Mouse (Mus musculus) common myeloid progenitor, adult 5-6 weeks (primary cell): ENCODE data around the gene Bex1. TPM values are rescaled to one million over a fixed set of nuclear protein-coding genes. Genes with fewer than 3 reads are reported as not detected.
A peak's percentile ranks its signal among the peaks of the same experiment; 100 is the strongest.

Experiments used
- ATAC-seq: replicated peaks from 2 replicates; pipeline ENCODE4 v1.8.0; 2016; ENCODE audit warnings: low read depth, mild to moderate bottlenecking, moderate TSS enrichment, inconsistent platforms; ENCODE audit not compliant: poor library complexity, severe bottlenecking
- total RNA-seq: library from RNA; stranded (forward); fragments of 200-1000, 187-1606 nt; gene quantifications from 2 replicates; pipeline ENCODE4 v1.2.3, GENCODE M21; 2017

The Bex1 gene
- total RNA-seq, 1 experiment from 2014 or later, result 12.3 TPM

- ATAC-seq, result no peak
Measured at GRCm38 (mm10) chrX:136172786-136173185, 42.5 kb downstream of the Bex1 start.

- ATAC-seq, result peak; percentile 99
Measured at GRCm38 (mm10) chrX:136172118-136172551, 43.2 kb downstream of the Bex1 start, which contains the start of gene Tceal8. Gene Tceal8 (minus strand): TSS chrX:136172342.

DNA sequence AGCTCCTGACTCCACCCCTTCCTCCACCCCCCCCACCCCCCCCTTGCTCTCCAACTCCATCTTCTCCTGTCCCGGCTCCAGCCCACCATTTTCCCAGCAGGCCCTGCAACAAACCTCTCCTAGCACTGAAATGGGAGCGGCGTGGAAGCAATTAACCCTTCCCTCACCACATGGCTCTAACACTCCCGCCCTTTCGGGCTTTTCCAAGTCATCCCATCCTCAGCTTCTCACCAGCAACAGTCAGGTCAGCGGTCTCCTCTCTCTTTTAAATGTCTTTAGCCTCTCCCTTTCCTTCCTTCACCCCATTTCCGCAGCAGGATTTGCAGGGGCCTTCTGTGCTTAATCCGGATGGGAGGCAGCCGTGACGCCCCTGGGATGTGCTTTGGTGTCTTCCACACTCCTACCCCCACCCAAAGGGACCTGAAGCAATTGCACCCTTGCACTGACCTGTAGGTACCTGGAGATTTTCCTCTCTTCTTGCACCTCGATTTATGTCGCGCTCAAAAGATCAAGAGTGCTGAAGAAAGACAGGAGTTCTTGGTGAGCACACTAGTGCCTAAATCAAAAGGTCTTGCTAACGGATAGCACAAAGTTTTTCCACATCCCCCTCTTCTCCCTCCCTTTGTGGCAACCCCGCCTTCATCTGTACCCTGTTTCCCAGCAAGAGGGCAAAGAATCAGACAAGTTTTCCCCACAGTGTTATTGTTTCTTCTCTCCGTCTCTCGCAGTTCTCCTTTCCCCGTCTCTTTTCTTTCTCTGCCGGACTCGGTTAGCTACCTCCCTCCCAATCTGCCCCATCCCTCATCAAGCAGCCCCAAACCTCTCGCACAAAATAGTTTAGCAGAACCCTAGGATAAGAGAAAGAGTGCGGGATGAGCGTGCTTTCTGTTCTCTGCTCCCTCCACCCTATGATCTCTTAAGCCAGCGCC, 43.9 kb downstream of the Bex1 start:
- ATAC-seq, result peak; percentile 57

- no peak for ATAC-seq
Measured at GRCm38 (mm10) chrX:136170625-136171024, 44.7 kb downstream of the Bex1 start.

Other genes starting within 250 kb of the Bex1 start
- gene Arxes2, start 221.7 kb downstream of the Bex1 start, total RNA-seq, result 3.2 TPM in 1 of 2 replicates, not detected in the other
- 2.3 TPM in 1 of 2 replicates, not detected in the other for gene Arxes1, start 182.1 kb downstream of the Bex1 start, total RNA-seq
- not detected in 2 replicates for gene Bex2, start 147.3 kb downstream of the Bex1 start, total RNA-seq
- gene Nxf3, start 130.3 kb downstream of the Bex1 start, total RNA-seq, result not detected in 2 replicates
- 25.8 and 39.1 TPM in 2 replicates for gene Bex4, start 76.5 kb downstream of the Bex1 start, total RNA-seq
- 83.7 and 101 TPM in 2 replicates for gene Tceal8, start 43.2 kb downstream of the Bex1 start, total RNA-seq
- gene Tceal5, start 11.6 kb downstream of the Bex1 start, total RNA-seq, result 0.97 TPM in 1 of 2 replicates, not detected in the other
- not detected in 2 replicates for gene Tceal7, start 734 bp downstream of the Bex1 start, total RNA-seq
- gene Tceal9, start 29.6 kb upstream of the Bex1 start, total RNA-seq, result 264 and 277 TPM in 2 replicates
- 127 and 175 TPM in 2 replicates for gene Bex3, start 54.7 kb upstream of the Bex1 start, total RNA-seq